Mouse (Mus musculus) limb, embryonic 11.5 days (tissue): ENCODE data around the gene Ube2h. TPM values are rescaled to one million over a fixed set of nuclear protein-coding genes. Genes with fewer than 3 reads are reported as not detected.
"Not testable (repeated sequence)": the region's sequence is repeated elsewhere in the genome, so short reads cannot be mapped to it uniquely, and the experiment has no call there.

Source experiments
- ATAC-seq: fragments of 200-750 bp; cut with Nextera tagmentation; 2 replicates; pipeline ENCODE4 v1.8.0; 2017; ENCODE audit warnings: low read depth; ENCODE audit not compliant: insufficient number of reproducible peaks, low FRiP score, low TSS enrichment
- DNase-seq: peaks from one replicate; pipeline ENCODE4 v3.0.0-alpha.2; 2015; ENCODE audit warnings: low spot score
- H3K27ac ChIP-seq: fragments of 300-500 bp; sonication (generic); replicated peaks from 2 replicates; pipeline ENCODE4 v1.5.1; 2014; ENCODE audit warnings: low read depth, mild to moderate bottlenecking, low read length
- H3K27me3 ChIP-seq: fragments of 300-500 bp; sonication (generic); 2 replicates; pipeline ENCODE4 v1.6.1; 2014; ENCODE audit warnings: mild to moderate bottlenecking, low read length, mixed read lengths; ENCODE audit not compliant: control insufficient read depth, insufficient read depth
- H3K36me3 ChIP-seq: fragments of 300-500 bp; sonication (generic); 2 replicates; pipeline ENCODE4 v1.6.1; 2014; ENCODE audit warnings: mild to moderate bottlenecking, low read length, moderate library complexity, mixed read lengths; ENCODE audit not compliant: control insufficient read depth, insufficient read depth
- H3K4me1 ChIP-seq: fragments of 300-500 bp; sonication (generic); 2 replicates; pipeline ENCODE4 v1.6.1; 2014; ENCODE audit warnings: low read length, mixed read lengths; ENCODE audit not compliant: control insufficient read depth, insufficient read depth
- H3K4me2 ChIP-seq: fragments of 300-500 bp; sonication (generic); 2 replicates; pipeline ENCODE4 v1.6.1; 2014; ENCODE audit warnings: low read depth, mild to moderate bottlenecking, moderate library complexity; ENCODE audit not compliant: severe bottlenecking
- H3K4me3 ChIP-seq: fragments of 300-500 bp; sonication (generic); 2 replicates; pipeline ENCODE4 v1.5.1; 2014; ENCODE audit warnings: low read depth, low read length
- H3K9ac ChIP-seq: fragments of 300-500 bp; sonication (generic); 2 replicates; pipeline ENCODE4 v1.6.1; 2014; ENCODE audit warnings: mild to moderate bottlenecking, low read length
- H3K9me3 ChIP-seq: fragments of 300-500 bp; sonication (generic); 2 replicates; pipeline ENCODE4 v1.6.1; 2016; ENCODE audit warnings: low read length; ENCODE audit not compliant: control insufficient read depth
- WGBS: fragments of 180-500 bp; shearing (Covaris S2); extraction: QIAGEN DNeasy Blood & Tissue Kit; methylation state at CpG from one replicate; pipeline ENCODE4 v1.1.7; 2014; 5-methylcytosine and 5-hydroxymethylcytosine counted together
- polyA plus RNA-seq: library from polyadenylated mRNA; unstranded; fragments of >200 nt; fragmentation: Nextera tagmentation; extraction: Ambion mirVana; gene quantifications from 2 replicates; pipeline ENCODE4 v1.2.1, GENCODE M21; 2014

The Ube2h gene
- polyA plus RNA-seq, 1 experiment from 2014 or later: 48.7 TPM

DNA sequence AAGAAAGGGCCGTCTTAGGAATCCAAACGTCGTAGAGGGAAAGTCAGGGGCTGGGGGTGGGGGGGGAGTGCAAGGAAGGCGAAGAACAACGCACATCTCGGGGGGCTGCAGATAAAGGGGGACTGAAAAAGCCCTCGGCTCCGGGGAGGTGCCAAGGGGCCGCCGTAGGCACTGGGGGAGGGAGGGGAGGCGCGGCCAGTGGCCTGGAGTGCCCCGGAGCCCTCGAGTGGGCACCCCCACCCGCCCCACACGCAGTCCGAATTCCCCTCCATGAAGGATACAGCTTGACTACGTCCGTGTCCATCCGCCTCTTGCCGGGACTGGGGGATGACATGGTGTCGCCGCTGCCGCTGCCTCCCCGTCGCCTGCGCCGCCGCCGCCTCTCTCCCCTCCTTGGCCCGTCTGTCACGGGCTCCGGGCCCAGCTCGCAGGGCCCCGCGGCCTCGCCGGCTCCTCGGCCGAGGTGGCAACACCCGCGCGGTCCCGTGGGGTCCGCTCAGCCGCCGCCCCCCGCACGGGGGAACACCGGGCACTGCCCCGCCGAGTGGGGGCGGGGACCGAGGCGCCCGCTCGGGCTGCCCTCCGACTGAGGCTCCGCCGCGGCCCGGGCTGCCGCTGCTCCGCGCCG, 454 bp downstream of the Ube2h start:
- DNase-seq (peak; percentile 44), ATAC-seq (peak; percentile 29; the same call in 1 of the 2 replicates)
- not testable (repeated sequence) for H3K27me3 ChIP-seq, H3K36me3 ChIP-seq, H3K9me3 ChIP-seq, H3K4me1 ChIP-seq
- Histone ChIP-seq H3K27ac (peak overlapping the region; percentile 36), H3K4me3 (peak overlapping the region; percentile 81), H3K4me2 (peak overlapping the region; percentile 61), H3K9ac (peak overlapping the region; percentile 78)
- WGBS: under 1% methylated on average over 43 of the region's 66 CpGs

DNA sequence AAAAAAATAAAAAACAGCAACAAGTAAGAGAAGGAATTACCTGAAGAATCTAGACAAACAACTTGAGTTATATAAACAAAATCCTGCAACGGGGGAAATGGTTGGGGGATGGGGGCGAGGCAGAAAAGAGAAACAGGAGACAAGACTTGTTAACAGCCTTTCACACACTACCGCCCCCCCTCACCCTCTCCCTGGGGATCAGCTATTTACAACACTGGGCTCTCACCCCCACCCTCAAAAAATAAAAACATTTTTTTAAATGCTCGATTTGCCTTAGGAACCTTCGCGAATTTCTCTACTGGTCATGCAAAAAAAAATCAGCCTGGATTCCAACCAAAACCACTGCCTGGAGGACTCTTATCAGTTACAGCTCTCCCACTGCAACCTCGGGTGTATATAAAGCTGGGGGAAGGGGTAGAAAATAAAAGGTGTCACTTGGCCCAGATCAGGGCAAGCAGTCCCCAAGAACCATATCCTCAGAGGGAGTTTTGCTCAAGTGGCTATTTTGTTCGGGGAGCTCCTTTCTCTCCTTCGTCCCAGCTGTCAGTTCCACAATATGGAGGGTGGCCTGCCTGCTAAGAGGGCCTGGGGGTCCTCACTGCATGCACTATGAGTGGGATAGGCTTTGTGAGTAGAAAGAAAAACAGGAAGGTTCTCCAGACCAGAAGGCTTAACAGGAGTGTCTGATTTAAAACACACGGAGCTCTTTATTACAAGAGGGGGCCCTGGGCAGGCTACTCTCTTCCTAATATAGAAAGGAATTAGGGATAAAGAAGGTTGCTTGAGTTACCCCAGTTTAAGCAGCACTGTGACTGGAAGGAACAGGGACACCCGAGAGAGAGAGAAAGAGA, 1.3 kb downstream of the Ube2h start:
- no peak for ATAC-seq

DNA sequence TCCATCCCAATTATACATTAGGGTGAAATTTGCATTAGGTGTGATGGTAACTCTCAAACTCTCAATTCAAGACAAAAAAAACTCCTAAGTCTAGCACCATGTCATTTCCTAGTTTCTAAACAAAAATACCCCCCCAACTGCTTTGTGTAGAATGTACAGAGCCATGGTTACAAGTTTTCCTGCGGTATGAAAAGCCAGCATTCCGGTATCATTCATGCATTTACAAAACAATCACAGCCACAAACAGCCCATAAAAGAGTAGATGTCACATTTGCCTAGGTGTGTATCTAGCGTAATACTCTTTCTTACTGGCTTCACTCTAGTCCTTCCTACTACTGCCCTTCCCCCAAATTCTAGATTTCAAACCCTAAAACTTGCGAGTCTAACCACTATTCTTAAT, 2.2 kb downstream of the Ube2h start:
- DNase-seq (no peak), ATAC-seq (no peak)
- 5% methylated on average over 4 of the region's 4 CpGs for WGBS
- H3K4me2 ChIP-seq: peak overlapping the region; percentile 61
- H3K4me3 ChIP-seq: peak overlapping the region; percentile 81
- no peaks in the 10 kb centered on the region for H3K27me3 ChIP-seq
- peaks cover 4% of the 10 kb centered on the region; the same call in 1 of the 2 replicates for H3K36me3 ChIP-seq
- H3K9ac ChIP-seq: peak overlapping the region; percentile 55
- no peaks in the 10 kb centered on the region for H3K9me3 ChIP-seq
- peaks cover 7% of the 10 kb centered on the region for H3K4me1 ChIP-seq
- H3K27ac ChIP-seq: peak overlapping the region; percentile 75; the same call in 1 of the 2 replicates

More for the DNA sequence above, 1.3 kb downstream of the Ube2h start:
- WGBS: under 1% methylated on average over 11 of the region's 11 CpGs
- Histone ChIP-seq H3K27ac (peak overlapping the region; percentile 36), H3K4me2 (peak overlapping the region; percentile 61), H3K27me3 (no peaks in the 10 kb centered on the region), H3K36me3 (peaks cover 2% of the 10 kb centered on the region; the same call in 1 of the 2 replicates), H3K9me3 (no peaks in the 10 kb centered on the region), H3K9ac (peak overlapping the region; percentile 78), H3K4me1 (peaks cover 7% of the 10 kb centered on the region), H3K4me3 (peak overlapping the region; percentile 81)
- peak; percentile 56 for DNase-seq

- DNase-seq: peak; percentile 40
- 0 out of 2 replicates have a peak overlapping the region, but pooled peaks have one; percentile 12 for H3K9ac ChIP-seq
These were observed 3.4 kb downstream of the Ube2h start for GRCm38 (mm10) chr6:30300901-30301300.

DNA sequence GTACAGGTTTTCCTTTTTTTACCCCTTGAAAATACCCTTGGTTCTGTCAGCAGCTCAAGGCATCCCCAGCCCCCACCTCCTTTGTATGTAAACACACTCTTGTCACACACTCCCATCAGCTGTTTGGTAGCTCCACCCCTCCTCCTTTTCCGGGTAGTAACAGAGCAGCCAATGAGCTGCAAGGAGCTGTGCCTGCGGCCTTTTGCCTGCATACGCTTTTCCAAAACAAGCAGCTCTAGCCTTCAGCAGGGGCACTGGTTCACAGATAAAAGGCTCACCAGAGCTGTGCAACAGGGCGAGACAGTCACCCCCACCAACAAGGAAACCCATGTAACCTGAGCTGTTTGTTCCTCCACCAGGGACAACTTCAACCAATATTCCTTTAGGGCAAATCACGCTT, 4.0 kb downstream of the Ube2h start:
- Histone ChIP-seq H3K9me3 (no peaks in the 10 kb centered on the region), H3K27ac (peak overlapping the region; percentile 75), H3K4me1 (peaks cover 7% of the 10 kb centered on the region), H3K27me3 (no peaks in the 10 kb centered on the region), H3K4me3 (peak overlapping the region; percentile 81), H3K4me2 (peak overlapping the region; percentile 61), H3K36me3 (peaks cover 5% of the 10 kb centered on the region; the same call in 1 of the 2 replicates), H3K9ac (no peak overlapping the region)
- DNase-seq (peak; percentile 84), ATAC-seq (peak; percentile 70)
- under 1% methylated on average over 5 of the region's 5 CpGs for WGBS

More at GRCm38 (mm10) chr6:30300901-30301300, 3.4 kb downstream of the Ube2h start:
- H3K4me3 ChIP-seq: peak overlapping the region; percentile 81
- peak overlapping the region; percentile 61 for H3K4me2 ChIP-seq
- peak overlapping the region; percentile 75 for H3K27ac ChIP-seq
- no peak for ATAC-seq
- WGBS: under 1% methylated on average over 7 of the region's 7 CpGs
- peaks cover 5% of the 10 kb centered on the region; the same call in 1 of the 2 replicates for H3K36me3 ChIP-seq
- H3K9me3 ChIP-seq: no peaks in the 10 kb centered on the region
- peaks cover 7% of the 10 kb centered on the region for H3K4me1 ChIP-seq
- H3K27me3 ChIP-seq: no peaks in the 10 kb centered on the region

- Histone ChIP-seq H3K9me3 (no peaks in the 10 kb centered on the region), H3K4me1 (peaks cover 7% of the 10 kb centered on the region), H3K4me2 (no peak overlapping the region), H3K9ac (no peak overlapping the region), H3K4me3 (no peak overlapping the region), H3K27ac (no peak overlapping the region), H3K36me3 (peaks cover 5% of the 10 kb centered on the region; the same call in 1 of the 2 replicates), H3K27me3 (no peaks in the 10 kb centered on the region)
- WGBS: 88% methylated on average over 5 of the region's 5 CpGs
- no peak for ATAC-seq
- DNase-seq: no peak
These were observed 4.7 kb downstream of the Ube2h start for GRCm38 (mm10) chr6:30299683-30300082.

- no peak overlapping the region for H3K4me2 ChIP-seq
- H3K36me3 ChIP-seq: peaks cover 8% of the 10 kb centered on the region; the same call in 1 of the 2 replicates
- H3K4me1 ChIP-seq: peaks cover 7% of the 10 kb centered on the region
- no peaks in the 10 kb centered on the region for H3K27me3 ChIP-seq
- ATAC-seq (no peak), DNase-seq (no peak)
- H3K4me3 ChIP-seq: no peak overlapping the region
- H3K9me3 ChIP-seq: no peaks in the 10 kb centered on the region
- no peak overlapping the region for H3K27ac ChIP-seq
- no peak overlapping the region for H3K9ac ChIP-seq
- WGBS: 73% methylated on average over 1 of the region's 1 CpGs
These were observed 5.2 kb downstream of the Ube2h start for GRCm38 (mm10) chr6:30299116-30299515.

- H3K4me1 ChIP-seq: no peaks in the 10 kb centered on the region
- WGBS: 90% methylated on average over 2 of the region's 2 CpGs
- H3K9ac ChIP-seq: no peak overlapping the region
- no peak for DNase-seq
- H3K4me3 ChIP-seq: no peak overlapping the region
- ATAC-seq: no peak
- H3K9me3 ChIP-seq: no peaks in the 10 kb centered on the region
- no peaks in the 10 kb centered on the region for H3K27me3 ChIP-seq
- H3K36me3 ChIP-seq: peaks cover 6% of the 10 kb centered on the region; the same call in 1 of the 2 replicates
- no peak overlapping the region for H3K27ac ChIP-seq
- H3K4me2 ChIP-seq: no peak overlapping the region
These were observed 11.8 kb downstream of the Ube2h start for GRCm38 (mm10) chr6:30292579-30292978.
